Mouse (Mus musculus): Measurements from ENCODE around the gene Paxx.

GRCm38 (mm10) chr2:25422587-25423410 is 38.1 kb downstream of the Paxx start, which contains the start of gene Fut7:
- TF ChIP-seq CTCF (conservative IDR thresholded peaks at IDR 0.05; ENCODE audit: insufficient read depth, insufficient read length, low read depth, low read length): no peak
- no peak for TF ChIP-seq POLR2A (IDR thresholded peaks at IDR 0.05; ENCODE audit: low read depth, low read length)
